In the genomic region with DNA sequence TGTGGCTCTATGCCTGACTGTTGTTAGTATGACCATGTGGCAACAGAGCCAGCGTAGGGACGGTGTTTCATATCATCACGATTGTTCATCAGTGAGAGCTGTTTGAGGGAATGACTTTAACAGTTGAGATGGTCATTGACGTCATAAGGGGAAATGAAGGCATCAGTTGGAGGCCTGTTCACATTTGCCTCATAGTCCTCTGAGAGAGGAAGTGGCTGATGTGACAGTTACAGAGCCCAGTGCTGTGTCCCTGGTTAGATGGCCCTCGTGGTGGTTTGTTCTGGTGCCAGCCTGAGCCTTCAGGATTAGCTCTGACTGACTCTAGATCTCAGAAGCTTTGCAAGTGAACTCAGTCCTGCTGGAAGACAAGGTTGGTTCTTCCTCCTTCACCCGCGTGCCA, we compare ENCODE assay signal across 17 mouse cellular contexts. TPM values are rescaled to one million over a fixed set of nuclear protein-coding genes. Genes with fewer than 3 reads are reported as not detected.
"Had no signal": no experiment of that assay in that cellular context is flagged by ENCODE, and none has a peak within 500 bp of the region (broad histone marks: within the 10 kb centered on the region; RNA-seq: fewer than 3 reads in every experiment).

No protein-coding gene starts in this region.

- DNase-seq: kidney, adult 2 months; kidney, postnatal 25 days; layer of hippocampus, postnatal 36 days; liver; lung, adult 18-20 months; lung, postnatal 10 days; lung, postnatal 36 days; thymus, adult 18-20 months; thymus, postnatal 14 days; thymus, postnatal 4 days had no signal

- ATAC-seq: intestine, postnatal 0 days; liver, embryonic 12.5 days had no signal

RNA-seq across cellular contexts. Expression of gene Efcab10, which starts 35.4 kb away (rescaled TPM):
- polyA plus RNA-seq: kidney, embryonic 14.5 days; large intestine, adult 2 months; liver, embryonic 12.5 days; liver, embryonic 15.5 days; small intestine, adult 2 months; spleen, adult 2 months had no signal
